Mouse (Mus musculus): Measurements from ENCODE around the gene Neurog1.

The Neurog1 gene

GRCm38 (mm10) chr13:56221129-56221910, 30.6 kb downstream of the Neurog1 start:
- no peak for DNase-seq (ENCODE audit: low spot score in 2 of 2)

GRCm38 (mm10) chr13:56219254-56219653, 32.7 kb downstream of the Neurog1 start:
- no peak for DNase-seq (ENCODE audit: low spot score in 2 of 2)

GRCm38 (mm10) chr13:56216090-56216489, 35.9 kb downstream of the Neurog1 start:
- DNase-seq (ENCODE audit: low spot score in 2 of 2), result no peak

GRCm38 (mm10) chr13:56214633-56215032, 37.3 kb downstream of the Neurog1 start:
- DNase-seq (ENCODE audit: low spot score in 2 of 2), result no peak

- no peak for DNase-seq (ENCODE audit: low spot score in 2 of 2)
Measured at GRCm38 (mm10) chr13:56209067-56209411, 42.9 kb downstream of the Neurog1 start.

GRCm38 (mm10) chr13:56208225-56209066, 43.5 kb downstream of the Neurog1 start:
- DNase-seq (ENCODE audit: low spot score in 2 of 2), result no peak

Data from spleen, postnatal 10 days (tissue).